Mouse (Mus musculus): ENCODE results near the gene Kcnab3. TPM values are rescaled to one million over a fixed set of nuclear protein-coding genes. Genes with fewer than 3 reads are reported as not detected.

The Kcnab3 gene
- polyA plus RNA-seq (2012; rRNA removed) = 96.5 and 106 TPM in 2 replicates

- no peak within 1 kb of the TSS for H3K27ac ChIP-seq (ENCODE audit: insufficient read depth, low read length)
- H3K4me3 ChIP-seq (ENCODE audit: insufficient read depth, low read length) = peak within 1 kb of the TSS; percentile 36
- H3K4me1 ChIP-seq (ENCODE audit: control insufficient read depth, insufficient read depth, low read length) = peaks cover 4% of the 10 kb centered on the region; the same call in 1 of the 2 replicates
- TF ChIP-seq CTCF (IDR thresholded peaks at IDR 0.05; ENCODE audit: extremely low read depth, insufficient read depth, low read length) (no peak), POLR2A (IDR thresholded peaks at IDR 0.05; ENCODE audit: extremely low read depth, insufficient read depth, low read length) (peak; percentile 83)
Observed at GRCm38 (mm10) chr11:69325628-69326407, at the start of gene Kcnab3. Gene Kcnab3, plus strand, starts transcription at chr11:69326258.

DNA sequence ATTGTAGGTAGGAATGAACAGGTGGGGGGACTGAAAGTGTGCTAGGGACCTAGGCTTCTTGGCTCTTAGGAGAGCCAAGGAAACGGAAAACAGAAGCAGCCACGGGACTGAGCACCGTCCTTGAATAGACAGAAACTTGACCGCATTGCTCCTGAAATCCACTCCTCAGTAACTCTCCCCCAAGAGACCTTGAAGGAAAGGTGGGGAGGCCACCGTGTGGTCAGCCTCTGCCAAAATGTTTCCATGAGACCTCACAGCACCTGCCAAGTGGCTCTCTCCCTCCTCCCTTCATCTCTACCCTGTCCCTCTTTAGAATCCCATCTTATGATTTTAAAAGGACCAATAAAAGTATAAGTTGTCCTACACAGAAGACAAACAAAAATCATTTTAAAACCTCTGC, 48.8 kb upstream of the Kcnab3 start:
- TF ChIP-seq CTCF (IDR thresholded peaks at IDR 0.05; ENCODE audit: extremely low read depth, insufficient read depth, low read length) (no peak), POLR2A (IDR thresholded peaks at IDR 0.05; ENCODE audit: extremely low read depth, insufficient read depth, low read length) (no peak)
- H3K4me3 ChIP-seq (ENCODE audit: insufficient read depth, low read length) = no peak overlapping the region
- no peaks in the 10 kb centered on the region for H3K4me1 ChIP-seq (ENCODE audit: control insufficient read depth, insufficient read depth, low read length)
- no peak overlapping the region for H3K27ac ChIP-seq (ENCODE audit: insufficient read depth, low read length)

- Histone ChIP-seq H3K4me1 (ENCODE audit: control insufficient read depth, insufficient read depth, low read length) (no peaks in the 10 kb centered on the region), H3K4me3 (ENCODE audit: insufficient read depth, low read length) (no peak overlapping the region)
- no peak for TF ChIP-seq POLR2A (IDR thresholded peaks at IDR 0.05; ENCODE audit: extremely low read depth, insufficient read depth, low read length)
- no peak for TF ChIP-seq CTCF (IDR thresholded peaks at IDR 0.05; ENCODE audit: extremely low read depth, insufficient read depth, low read length)
Observed at GRCm38 (mm10) chr11:69291111-69291510, 34.9 kb upstream of the Kcnab3 start.

DNA sequence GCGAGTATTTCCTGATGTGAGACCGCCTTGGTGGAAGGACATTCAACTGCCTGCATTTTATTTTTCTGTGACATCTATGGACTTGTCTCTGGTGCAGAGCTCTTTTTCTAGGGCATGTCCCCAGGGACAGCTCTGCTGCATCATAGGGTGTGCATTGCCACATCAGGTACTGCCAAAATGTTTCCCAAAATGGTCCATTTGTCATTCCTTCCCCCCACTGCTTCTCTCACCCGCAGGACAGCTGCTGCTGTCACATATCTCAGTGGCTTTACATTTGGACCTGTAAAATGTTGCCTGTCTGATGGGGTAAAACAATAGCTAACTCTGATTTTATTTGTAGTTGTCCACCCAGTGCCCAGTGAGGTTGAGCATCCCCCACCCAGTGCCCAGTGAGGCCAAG, 30.8 kb upstream of the Kcnab3 start:
- Histone ChIP-seq H3K4me1 (ENCODE audit: control insufficient read depth, insufficient read depth, low read length) (no peaks in the 10 kb centered on the region; the same call in 1 of the 2 replicates), H3K4me3 (ENCODE audit: insufficient read depth, low read length) (no peak overlapping the region), H3K27ac (ENCODE audit: insufficient read depth, low read length) (no peak overlapping the region)
- no peak for TF ChIP-seq CTCF (IDR thresholded peaks at IDR 0.05; ENCODE audit: extremely low read depth, insufficient read depth, low read length)
- TF ChIP-seq POLR2A (IDR thresholded peaks at IDR 0.05; ENCODE audit: extremely low read depth, insufficient read depth, low read length) = no peak

More at GRCm38 (mm10) chr11:69291111-69291510, 34.9 kb upstream of the Kcnab3 start:
- H3K27ac ChIP-seq (ENCODE audit: insufficient read depth, low read length) = no peak overlapping the region

GRCm38 (mm10) chr11:69297799-69298198, 28.3 kb upstream of the Kcnab3 start:
- H3K27ac ChIP-seq (ENCODE audit: insufficient read depth, low read length) = peak overlapping the region; percentile 6; the same call in 1 of the 2 replicates
- TF ChIP-seq POLR2A (IDR thresholded peaks at IDR 0.05; ENCODE audit: extremely low read depth, insufficient read depth, low read length) (no peak), CTCF (IDR thresholded peaks at IDR 0.05; ENCODE audit: extremely low read depth, insufficient read depth, low read length) (no peak)
- H3K4me1 ChIP-seq (ENCODE audit: control insufficient read depth, insufficient read depth, low read length) = no peaks in the 10 kb centered on the region; the same call in 1 of the 2 replicates
- no peak overlapping the region for H3K4me3 ChIP-seq (ENCODE audit: insufficient read depth, low read length)

GRCm38 (mm10) chr11:69298231-69298630, 27.8 kb upstream of the Kcnab3 start:
- H3K27ac ChIP-seq (ENCODE audit: insufficient read depth, low read length) = peak overlapping the region; percentile 75
- no peak for TF ChIP-seq POLR2A (IDR thresholded peaks at IDR 0.05; ENCODE audit: extremely low read depth, insufficient read depth, low read length)

GRCm38 (mm10) chr11:69302817-69303216, 23.2 kb upstream of the Kcnab3 start:
- no peak overlapping the region for H3K4me3 ChIP-seq (ENCODE audit: insufficient read depth, low read length)
- H3K27ac ChIP-seq (ENCODE audit: insufficient read depth, low read length) = no peak overlapping the region
- TF ChIP-seq CTCF (IDR thresholded peaks at IDR 0.05; ENCODE audit: extremely low read depth, insufficient read depth, low read length) (no peak), POLR2A (IDR thresholded peaks at IDR 0.05; ENCODE audit: extremely low read depth, insufficient read depth, low read length) (no peak)
- H3K4me1 ChIP-seq (ENCODE audit: control insufficient read depth, insufficient read depth, low read length) = no peaks in the 10 kb centered on the region

More at GRCm38 (mm10) chr11:69298231-69298630, 27.8 kb upstream of the Kcnab3 start:
- no peaks in the 10 kb centered on the region; the same call in 1 of the 2 replicates for H3K4me1 ChIP-seq (ENCODE audit: control insufficient read depth, insufficient read depth, low read length)
- no peak overlapping the region for H3K4me3 ChIP-seq (ENCODE audit: insufficient read depth, low read length)

DNA sequence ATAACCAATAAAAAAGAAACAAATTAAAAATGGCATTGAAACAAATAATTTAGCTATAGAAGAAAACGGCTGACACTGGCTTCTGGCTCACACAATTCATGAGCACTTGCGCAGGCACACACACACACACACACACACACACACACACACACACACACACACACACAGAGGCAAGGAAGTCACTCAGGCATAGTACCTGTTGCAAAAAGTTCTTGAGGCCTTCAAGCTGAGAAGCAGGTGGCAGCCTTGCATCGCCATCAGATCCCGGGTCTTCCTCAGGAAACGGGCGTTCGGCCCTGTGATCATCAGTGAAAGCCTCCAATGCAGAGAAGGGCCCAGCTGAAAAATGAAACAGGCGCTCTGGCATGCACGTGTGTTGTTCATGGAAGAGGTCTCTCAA, 20.8 kb upstream of the Kcnab3 start:
- no peak for TF ChIP-seq CTCF (IDR thresholded peaks at IDR 0.05; ENCODE audit: extremely low read depth, insufficient read depth, low read length)
- no peak overlapping the region for H3K4me3 ChIP-seq (ENCODE audit: insufficient read depth, low read length)
- H3K4me1 ChIP-seq (ENCODE audit: control insufficient read depth, insufficient read depth, low read length) = no peaks in the 10 kb centered on the region
- no peak overlapping the region for H3K27ac ChIP-seq (ENCODE audit: insufficient read depth, low read length)

DNA sequence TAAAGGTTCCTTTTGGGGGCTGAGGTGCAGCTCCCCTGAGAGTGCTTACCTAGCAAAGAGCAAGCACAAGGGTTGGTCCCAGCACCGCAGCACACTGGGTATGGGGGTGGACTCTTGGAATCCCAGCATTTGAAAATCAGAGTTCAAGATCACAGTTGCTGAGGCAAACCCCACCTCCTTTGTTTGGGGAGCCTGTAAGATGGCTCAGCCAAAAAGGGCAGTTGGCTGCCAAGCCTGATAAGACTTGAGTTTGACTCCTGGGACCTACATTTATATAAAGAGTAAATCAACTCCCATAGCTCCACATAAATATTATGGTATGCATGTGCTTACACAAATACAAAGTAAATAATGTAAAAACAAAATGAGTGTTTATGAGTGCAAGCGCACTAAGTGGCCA, 20.0 kb upstream of the Kcnab3 start:
- no peaks in the 10 kb centered on the region for H3K4me1 ChIP-seq (ENCODE audit: control insufficient read depth, insufficient read depth, low read length)
- H3K27ac ChIP-seq (ENCODE audit: insufficient read depth, low read length) = no peak overlapping the region
- no peak for TF ChIP-seq POLR2A (IDR thresholded peaks at IDR 0.05; ENCODE audit: extremely low read depth, insufficient read depth, low read length)
- TF ChIP-seq CTCF (IDR thresholded peaks at IDR 0.05; ENCODE audit: extremely low read depth, insufficient read depth, low read length) = no peak
- H3K4me3 ChIP-seq (ENCODE audit: insufficient read depth, low read length) = no peak overlapping the region

GRCm38 (mm10) chr11:69311266-69311665, 14.8 kb upstream of the Kcnab3 start:
- TF ChIP-seq POLR2A (IDR thresholded peaks at IDR 0.05; ENCODE audit: extremely low read depth, insufficient read depth, low read length) = no peak
- TF ChIP-seq CTCF (IDR thresholded peaks at IDR 0.05; ENCODE audit: extremely low read depth, insufficient read depth, low read length) = no peak
- no peak overlapping the region for H3K27ac ChIP-seq (ENCODE audit: insufficient read depth, low read length)
- H3K4me1 ChIP-seq (ENCODE audit: control insufficient read depth, insufficient read depth, low read length) = no peaks in the 10 kb centered on the region
- H3K4me3 ChIP-seq (ENCODE audit: insufficient read depth, low read length) = no peak overlapping the region
